Mouse (Mus musculus) 3T3-L1 (cell line): Measurements from ENCODE around the gene Xpc.
"Not testable (repeated sequence)": the region's sequence is repeated elsewhere in the genome, so short reads cannot be mapped to it uniquely, and the experiment has no call there.

Source experiments
- DNase-seq: peaks from one replicate; pipeline ENCODE4 v3.0.0-alpha.2; 2015; ENCODE audit warnings: low read depth, low spot score

Gene Xpc

DNA sequence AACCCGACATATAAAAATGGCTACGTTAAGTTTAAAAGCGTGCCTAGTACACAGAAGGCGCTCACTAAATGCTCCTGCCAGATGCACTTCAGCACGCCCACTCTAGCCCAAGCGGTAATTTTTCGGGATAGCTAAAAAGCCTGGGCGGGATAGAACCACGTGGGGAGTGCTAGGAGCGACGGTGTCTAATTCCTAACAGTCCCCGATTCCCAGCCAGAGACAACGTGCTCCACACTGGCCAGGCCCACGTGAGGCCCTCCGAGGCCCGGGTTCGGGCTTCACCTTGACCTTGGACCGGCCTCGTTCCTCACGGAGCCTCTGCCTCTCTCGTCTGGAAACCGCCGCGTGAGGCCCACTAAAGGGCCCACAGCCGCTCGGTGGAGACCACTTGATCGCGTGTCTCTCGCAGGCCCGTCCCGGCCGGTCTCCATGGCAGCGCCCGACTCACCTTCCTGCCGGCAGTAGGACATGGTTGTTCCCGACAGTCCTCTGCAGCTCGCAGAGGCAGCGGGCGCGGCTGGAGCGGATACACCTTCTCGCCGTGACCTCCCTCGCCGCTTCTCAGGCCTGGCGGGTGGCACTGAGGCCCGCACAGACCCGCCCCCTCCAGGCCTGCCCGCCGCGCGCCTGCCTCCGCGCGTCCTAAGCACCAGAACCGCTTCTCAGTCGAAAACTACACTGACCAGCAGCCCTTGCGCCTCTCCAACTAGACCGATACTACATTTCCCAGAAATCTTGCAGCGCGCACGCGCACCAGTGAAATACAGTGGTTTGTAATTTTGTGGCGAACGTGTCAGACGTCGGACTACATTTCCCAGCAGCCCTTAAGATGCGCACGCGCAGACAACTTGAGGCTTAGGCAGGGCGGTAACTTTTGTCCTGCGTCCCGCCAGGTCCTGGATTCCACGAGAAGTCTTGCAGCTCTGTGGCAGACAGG, 42.6 kb downstream of the Xpc start, which contains the start of the genes Chchd4 and Tmem43:
Gene Chchd4, minus strand, starts transcription at position 679 of the 937 bp plus-strand sequence.
Gene Tmem43, plus strand, starts transcription at position 836 of the 937 bp plus-strand sequence.
- DNase-seq = peak; percentile 100

DNA sequence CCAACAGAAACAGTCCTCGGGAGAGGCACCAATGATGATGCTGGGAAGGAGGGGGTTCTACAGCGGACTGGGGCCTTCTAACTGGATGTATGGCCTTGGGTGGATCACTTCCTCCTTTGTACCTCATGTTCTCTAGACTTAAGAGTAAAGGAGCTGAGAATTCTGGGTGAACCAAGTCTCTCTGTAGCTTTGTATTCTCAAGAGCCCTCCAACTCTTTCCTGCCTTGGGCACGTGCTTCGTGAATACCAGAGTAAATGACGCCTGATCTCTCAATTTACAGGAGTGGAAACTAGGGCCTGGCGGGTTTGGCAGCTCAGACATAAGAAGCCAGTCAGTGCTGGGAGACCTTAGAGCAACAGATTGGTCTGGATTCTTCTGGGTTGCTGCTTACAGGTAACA, 43.4 kb downstream of the Xpc start:
- DNase-seq = peak; percentile 49

DNA sequence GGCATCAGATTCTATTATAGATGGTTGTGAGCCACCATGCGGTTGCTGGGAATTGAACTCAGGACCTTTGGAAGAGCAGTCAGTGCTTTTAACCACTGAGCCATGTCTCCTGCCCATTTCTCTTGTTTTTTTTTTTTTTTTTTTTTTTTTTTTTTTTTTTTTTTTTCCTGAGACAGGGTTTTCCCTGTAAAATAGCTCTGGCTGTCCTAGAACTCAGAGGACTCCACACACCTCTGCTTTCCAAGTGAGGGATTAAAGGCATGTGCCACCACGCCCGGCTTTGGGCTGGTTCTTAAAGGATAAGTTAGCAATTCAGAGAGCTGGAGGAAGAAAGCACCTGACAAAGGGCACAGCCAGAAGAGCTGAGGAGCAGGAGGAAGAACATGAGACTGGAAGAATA, 44.3 kb downstream of the Xpc start:
- DNase-seq = not testable (repeated sequence)

GRCm38 (mm10) chr6:91470712-91471111, 45.0 kb downstream of the Xpc start:
- no peak for DNase-seq

- DNase-seq = no peak
Measured at GRCm38 (mm10) chr6:91467106-91467505, 48.6 kb downstream of the Xpc start.

DNA sequence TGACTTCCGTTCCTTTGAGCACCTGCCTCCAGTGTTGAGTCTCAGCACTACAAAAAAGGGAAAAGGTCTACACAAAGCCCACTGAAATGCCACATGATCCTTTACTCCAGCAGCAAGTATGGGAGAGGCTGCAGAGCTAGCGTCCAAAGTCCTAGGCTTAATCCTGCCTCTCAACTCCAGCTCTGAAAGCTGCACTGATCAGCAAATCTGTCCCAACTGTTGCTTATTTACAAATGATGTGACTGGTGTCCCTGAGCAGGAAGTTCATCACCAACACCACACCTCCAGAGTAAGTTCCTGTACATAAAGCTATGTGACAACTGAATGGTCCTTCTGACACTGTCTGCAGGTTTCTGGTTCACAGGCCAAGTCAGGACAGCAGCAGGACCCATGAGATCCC, 49.9 kb downstream of the Xpc start:
- DNase-seq = no peak

DNA sequence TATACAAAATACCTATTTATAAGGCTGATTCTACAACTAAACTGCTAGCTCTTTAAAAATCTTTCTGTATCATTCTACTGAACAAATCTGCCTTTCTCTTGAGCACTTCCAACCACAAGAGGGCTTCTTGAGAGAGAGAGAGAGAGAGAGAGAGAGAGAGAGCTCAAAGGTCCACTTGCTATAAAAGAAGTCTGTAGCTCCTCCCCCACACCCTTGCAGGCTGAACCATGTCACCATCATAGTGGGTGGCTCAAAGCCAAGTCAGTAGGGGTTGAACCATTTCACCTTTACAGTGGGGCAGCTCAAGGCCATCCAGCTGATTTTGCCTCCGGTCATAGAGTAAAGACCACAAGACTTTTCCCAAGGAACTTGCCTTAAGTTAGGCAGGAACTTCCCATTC, 56.2 kb downstream of the Xpc start:
- no peak for DNase-seq

DNA sequence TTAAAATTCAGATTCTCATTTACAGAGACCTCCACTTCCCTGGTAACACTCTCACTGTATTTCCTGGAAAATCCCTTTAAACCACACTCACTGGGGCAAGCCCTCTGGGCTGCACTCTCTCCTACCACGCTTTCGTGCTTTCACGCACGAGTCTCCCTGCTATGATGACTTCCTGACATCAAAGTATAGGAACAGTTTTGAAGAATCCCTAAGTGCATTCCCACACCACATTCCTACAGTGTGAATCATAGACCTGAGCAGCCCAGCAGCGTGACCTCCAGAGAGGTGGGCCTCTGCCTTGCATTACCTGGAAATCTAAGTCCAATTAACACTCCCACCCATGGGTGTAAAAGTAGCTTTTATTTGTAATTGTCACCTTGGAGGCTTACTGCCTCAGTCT, 61.1 kb downstream of the Xpc start:
- DNase-seq = peak; percentile 52

- DNase-seq = peak; percentile 63
Measured at GRCm38 (mm10) chr6:91452056-91452455, 63.6 kb downstream of the Xpc start.

- no peak for DNase-seq
Measured at GRCm38 (mm10) chr6:91449472-91450225, 66.0 kb downstream of the Xpc start.

DNA sequence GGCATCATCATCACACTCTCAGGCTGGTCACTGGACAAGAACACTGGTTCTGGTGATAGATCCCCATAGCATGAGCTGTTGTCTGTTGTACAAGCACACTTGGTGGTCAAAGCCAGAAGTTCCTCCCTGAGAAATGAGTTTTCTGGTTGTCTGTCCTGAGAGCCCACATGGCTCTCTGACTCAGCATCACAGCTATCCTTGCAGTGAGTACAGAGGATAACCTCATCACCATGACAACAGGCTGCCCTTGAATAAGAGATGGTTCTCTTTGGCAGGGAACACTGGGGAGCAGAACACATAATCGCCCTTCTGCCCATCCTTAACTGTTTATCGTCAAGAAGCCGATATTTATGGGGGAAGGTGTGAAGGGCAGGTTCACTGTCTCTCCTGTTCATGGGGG, 70.4 kb downstream of the Xpc start:
- DNase-seq = no peak

- DNase-seq = no peak
Measured at GRCm38 (mm10) chr6:91441145-91441662, 74.5 kb downstream of the Xpc start.

- DNase-seq = peak; percentile 98
Measured at GRCm38 (mm10) chr6:91440474-91441144, 75.1 kb downstream of the Xpc start.
